Mouse (Mus musculus) megakaryocyte, embryonic 14.5 days (primary cell): ENCODE results near the gene Rasd1.

ENCODE experiments used
- FLI1 ChIP-seq: IDR thresholded peaks from 2 replicates; pipeline ENCODE4 v1.6.1; 2012; ENCODE audit warnings: low read length, inconsistent platforms, mixed read lengths
- GATA1 ChIP-seq: IDR thresholded peaks from 3 replicates; pipeline ENCODE4 v1.6.1; 2012; ENCODE audit warnings: mixed read lengths, low read length, inconsistent platforms, borderline replicate concordance

DNA sequence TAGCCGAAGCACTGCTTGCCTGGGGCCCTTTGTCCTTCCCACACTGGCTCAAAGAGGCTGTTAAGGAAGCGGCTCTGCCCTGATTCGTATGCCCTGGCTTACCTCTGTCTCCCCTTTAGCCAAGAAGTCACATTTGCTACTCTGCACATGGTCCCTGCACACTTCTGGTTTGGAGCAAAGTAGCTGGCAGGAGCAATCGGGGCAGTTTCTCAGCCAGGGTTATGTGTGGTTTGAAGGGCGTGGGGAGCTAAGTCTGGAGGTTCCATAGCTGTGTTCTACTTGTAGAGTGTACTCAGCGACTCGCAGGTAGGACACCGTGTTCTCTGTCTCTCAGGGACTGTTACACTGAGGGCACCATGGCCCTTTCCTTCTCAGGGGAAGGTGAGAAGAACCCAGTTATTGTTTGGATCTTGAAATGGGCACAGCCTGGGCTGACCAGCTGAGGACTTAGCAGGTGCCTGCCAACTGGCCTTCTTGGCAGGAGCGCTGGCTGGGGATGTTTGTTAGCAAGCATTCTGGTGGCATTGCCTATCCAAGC lies 3.3 kb downstream of the Rasd1 start:
- TF ChIP-seq FLI1 = no peak
- no peak for TF ChIP-seq GATA1
